Mouse (Mus musculus) lung, postnatal 14 days (tissue): Measurements from ENCODE around the gene Nhsl1.
A peak's percentile ranks its signal among the peaks of the same experiment; 100 is the strongest.

Source experiments
- DNase-seq: peaks from one replicate; pipeline ENCODE4 v3.0.0; 2021

Gene Nhsl1

GRCm38 (mm10) chr10:18453380-18453779 lies 134.6 kb downstream of the Nhsl1 start:
- peak; percentile 88 for DNase-seq

GRCm38 (mm10) chr10:18454161-18454560 lies 135.4 kb downstream of the Nhsl1 start:
- DNase-seq: no peak

- DNase-seq: no peak
Observed at GRCm38 (mm10) chr10:18455301-18455920, 136.6 kb downstream of the Nhsl1 start.

- DNase-seq: no peak
Observed at GRCm38 (mm10) chr10:18457808-18458475, 139.2 kb downstream of the Nhsl1 start.

- DNase-seq: no peak
Observed at GRCm38 (mm10) chr10:18461336-18461735, 142.6 kb downstream of the Nhsl1 start.

GRCm38 (mm10) chr10:18463071-18463841 lies 144.5 kb downstream of the Nhsl1 start:
- DNase-seq: no peak

GRCm38 (mm10) chr10:18468396-18468795 lies 149.6 kb downstream of the Nhsl1 start:
- DNase-seq: no peak

GRCm38 (mm10) chr10:18469279-18470135 lies 150.7 kb downstream of the Nhsl1 start:
- no peak for DNase-seq

GRCm38 (mm10) chr10:18470351-18471060 lies 151.7 kb downstream of the Nhsl1 start:
- no peak for DNase-seq

GRCm38 (mm10) chr10:18471648-18472047 lies 152.9 kb downstream of the Nhsl1 start:
- DNase-seq: no peak

GRCm38 (mm10) chr10:18475126-18475525 lies 156.3 kb downstream of the Nhsl1 start:
- DNase-seq: no peak

GRCm38 (mm10) chr10:18478294-18478693 lies 159.5 kb downstream of the Nhsl1 start:
- DNase-seq: no peak

GRCm38 (mm10) chr10:18479285-18479684 lies 160.5 kb downstream of the Nhsl1 start:
- no peak for DNase-seq

- no peak for DNase-seq
Observed at GRCm38 (mm10) chr10:18480836-18481235, 162.1 kb downstream of the Nhsl1 start.

GRCm38 (mm10) chr10:18482558-18483141 lies 163.9 kb downstream of the Nhsl1 start:
- peak; percentile 20 for DNase-seq

GRCm38 (mm10) chr10:18483658-18484057 lies 164.9 kb downstream of the Nhsl1 start:
- no peak for DNase-seq

- no peak for DNase-seq
Observed at GRCm38 (mm10) chr10:18484731-18485130, 165.9 kb downstream of the Nhsl1 start.

GRCm38 (mm10) chr10:18488239-18488803 lies 169.5 kb downstream of the Nhsl1 start:
- DNase-seq: no peak

GRCm38 (mm10) chr10:18489936-18490335 lies 171.2 kb downstream of the Nhsl1 start:
- no peak for DNase-seq

- no peak for DNase-seq
Observed at GRCm38 (mm10) chr10:18491952-18492351, 173.2 kb downstream of the Nhsl1 start.
